Mouse (Mus musculus): ENCODE data around the gene Tbc1d24.

GRCm38 (mm10) chr17:24191481-24191880 is 13.9 kb downstream of the Tbc1d24 start:
- TF ChIP-seq CTCF (IDR thresholded peaks at IDR 0.05; ENCODE audit: borderline replicate concordance, insufficient read depth, low read depth, low read length) (no peak), POLR2A (IDR thresholded peaks at IDR 0.05; ENCODE audit: borderline replicate concordance, insufficient read depth, low read length) (no peak)

All from cerebellum, adult 2 months (tissue).